Mouse (Mus musculus) thymus, postnatal 10 days (tissue): ENCODE data around the gene Foxm1.

ENCODE experiments used
- DNase-seq, 2 experiments: peaks; one replicate each; pipeline ENCODE4 v3.0.0; 2021; ENCODE audit warnings: low spot score in 2 of 2

Gene Foxm1

GRCm38 (mm10) chr6:128362381-128363006 is at the start of gene Foxm1, which contains the start of gene Rhno1:
TSS of gene Foxm1 (plus strand) at chr6:128362967.
TSS of gene Rhno1 (minus strand) at chr6:128362911.
- peak; percentile 77 to 83 for DNase-seq

DNA sequence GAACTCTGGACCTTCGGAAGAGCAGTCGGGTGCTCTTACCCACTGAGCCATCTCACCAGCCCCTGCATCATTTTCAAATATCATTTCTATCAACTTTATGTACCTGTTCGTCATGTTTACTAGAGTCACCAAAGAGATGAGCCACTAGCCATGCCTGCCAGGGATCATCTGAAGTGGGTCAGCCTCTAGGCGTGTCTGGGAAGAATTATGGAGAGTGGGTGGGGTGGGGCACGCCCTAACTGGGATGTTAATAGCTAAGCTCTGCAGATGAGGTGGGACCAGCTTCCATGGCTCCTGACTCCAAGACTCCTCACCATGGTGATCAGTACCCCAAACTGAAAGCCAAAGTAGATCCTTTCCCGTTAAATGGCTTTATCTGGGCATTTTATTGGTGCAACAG is 48.0 kb upstream of the Foxm1 start:
- no peak for DNase-seq

- DNase-seq = no peak
Observed at GRCm38 (mm10) chr6:128315597-128315996, 47.2 kb upstream of the Foxm1 start.

- peak in 1 of 2 experiments; percentile 31 for DNase-seq
Observed at GRCm38 (mm10) chr6:128318317-128318716, 44.5 kb upstream of the Foxm1 start.

GRCm38 (mm10) chr6:128334397-128335124 is 28.2 kb upstream of the Foxm1 start:
- DNase-seq = peak; percentile 42 to 68

GRCm38 (mm10) chr6:128337467-128337866 is 25.3 kb upstream of the Foxm1 start:
- no peak for DNase-seq

DNA sequence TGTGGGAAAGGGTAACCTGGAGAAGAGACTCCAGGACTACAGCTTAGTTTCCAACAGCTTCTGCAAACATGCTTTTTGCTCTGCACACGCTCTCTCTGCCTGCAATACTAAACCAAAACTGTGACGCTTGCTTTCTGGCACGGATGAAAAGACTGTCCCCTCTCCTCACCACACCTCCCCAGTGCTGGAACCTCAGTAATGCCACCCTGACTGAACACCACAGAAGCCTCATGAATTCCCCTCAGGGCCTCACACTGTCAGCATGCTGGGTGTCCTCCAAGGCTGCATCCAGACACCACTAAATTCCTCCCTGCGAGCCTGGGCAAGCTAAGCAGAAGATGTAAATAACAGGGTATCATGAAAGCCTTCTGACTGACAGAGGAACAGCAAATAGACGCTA is 23.9 kb upstream of the Foxm1 start:
- no peak for DNase-seq

DNA sequence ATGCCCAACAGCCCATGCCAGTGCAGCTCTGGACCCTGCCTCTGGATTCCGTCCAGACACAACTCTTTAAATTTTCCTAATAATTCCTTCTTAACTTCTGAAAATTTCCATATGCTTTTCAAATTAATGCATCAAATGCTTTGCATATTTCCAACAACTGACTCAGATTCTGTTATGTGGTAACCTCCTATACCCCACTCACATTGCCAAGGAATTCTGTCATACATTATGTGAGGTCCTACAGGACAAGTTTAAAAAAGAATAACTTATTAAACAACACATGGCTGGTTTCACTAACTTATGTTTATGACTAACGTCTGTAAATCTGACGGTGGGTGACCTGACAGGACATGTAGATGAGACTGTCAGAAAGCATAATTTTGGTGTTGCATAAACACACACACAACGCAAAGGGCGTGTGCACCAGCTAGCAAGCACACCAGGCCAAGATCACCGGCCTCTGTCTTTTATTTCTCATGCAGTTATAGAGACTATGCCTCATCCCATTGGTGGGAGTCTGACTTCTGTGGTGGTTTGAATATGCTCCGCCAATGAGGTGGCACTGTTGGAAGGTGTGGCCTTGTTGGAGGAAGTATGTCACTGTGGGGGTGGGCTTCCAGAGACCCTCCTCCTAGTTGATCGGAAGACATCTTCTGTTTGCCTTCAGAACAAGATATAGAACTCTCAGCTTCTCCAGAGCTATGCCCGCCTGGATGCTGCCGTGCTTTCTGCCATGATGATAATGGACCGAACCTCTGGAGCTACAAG is 20.6 kb upstream of the Foxm1 start:
- DNase-seq = no peak

DNA sequence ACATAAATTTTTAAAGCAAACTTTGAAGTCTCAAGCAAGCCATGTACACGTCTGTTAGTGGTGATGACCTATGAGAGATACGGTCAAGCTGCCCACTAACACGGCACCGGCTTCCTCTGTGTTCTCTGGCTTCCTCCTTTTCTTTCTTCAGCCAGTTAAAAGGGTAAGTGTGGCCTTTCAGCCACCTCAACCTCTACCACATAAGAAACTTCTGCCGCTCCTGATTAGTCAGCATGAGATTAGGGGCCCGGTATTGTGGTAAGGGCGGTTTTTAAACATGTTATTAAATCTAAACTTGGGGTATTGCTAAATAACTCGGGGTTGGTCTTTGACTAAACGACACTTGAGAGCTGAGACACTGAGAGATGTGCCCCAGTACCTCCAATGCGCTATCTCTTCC is 17.1 kb upstream of the Foxm1 start:
- DNase-seq = no peak

DNA sequence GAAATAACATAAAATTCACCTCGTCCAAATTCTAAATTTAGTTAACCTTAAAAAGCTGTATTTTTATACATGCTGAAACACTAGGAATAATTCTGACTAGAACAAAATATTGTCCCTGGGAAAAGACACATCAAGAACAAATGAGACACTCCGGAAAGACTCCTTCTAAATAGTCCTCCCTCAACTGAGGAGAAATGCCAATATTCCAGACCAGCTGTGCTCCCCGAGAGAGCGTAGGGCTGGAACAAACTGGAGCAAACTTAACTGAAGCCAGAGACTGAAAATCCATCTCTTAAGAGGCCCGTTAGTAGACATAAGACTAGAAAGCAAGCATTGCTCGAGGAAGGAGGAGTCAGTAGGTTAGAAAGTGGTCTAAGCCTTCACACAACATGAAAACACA is 16.0 kb upstream of the Foxm1 start:
- no peak for DNase-seq

DNA sequence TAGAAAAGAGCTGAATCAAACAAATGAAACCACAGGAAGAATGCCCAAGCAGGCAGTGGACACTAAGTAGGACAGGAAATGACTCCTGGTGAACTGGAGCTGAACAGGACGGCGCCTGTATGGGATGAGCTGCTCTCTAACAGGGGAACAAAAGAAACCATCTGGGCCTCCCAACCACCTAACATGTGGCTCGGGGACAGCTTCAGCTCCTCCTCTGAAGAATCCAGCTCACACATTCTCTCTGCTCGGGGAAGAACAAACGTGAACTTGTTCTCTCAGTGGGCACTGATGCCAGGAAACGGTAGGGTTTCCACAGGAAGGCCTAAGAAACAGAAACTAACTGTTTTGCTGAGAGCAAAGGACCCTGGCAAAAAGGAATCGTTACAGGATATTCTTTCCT is 13.1 kb upstream of the Foxm1 start:
- DNase-seq = no peak

GRCm38 (mm10) chr6:128354140-128354539 is 8.6 kb upstream of the Foxm1 start:
- DNase-seq = no peak

- peak in 1 of 2 experiments; percentile 16 for DNase-seq
Observed at GRCm38 (mm10) chr6:128355201-128355681, 7.5 kb upstream of the Foxm1 start.

DNA sequence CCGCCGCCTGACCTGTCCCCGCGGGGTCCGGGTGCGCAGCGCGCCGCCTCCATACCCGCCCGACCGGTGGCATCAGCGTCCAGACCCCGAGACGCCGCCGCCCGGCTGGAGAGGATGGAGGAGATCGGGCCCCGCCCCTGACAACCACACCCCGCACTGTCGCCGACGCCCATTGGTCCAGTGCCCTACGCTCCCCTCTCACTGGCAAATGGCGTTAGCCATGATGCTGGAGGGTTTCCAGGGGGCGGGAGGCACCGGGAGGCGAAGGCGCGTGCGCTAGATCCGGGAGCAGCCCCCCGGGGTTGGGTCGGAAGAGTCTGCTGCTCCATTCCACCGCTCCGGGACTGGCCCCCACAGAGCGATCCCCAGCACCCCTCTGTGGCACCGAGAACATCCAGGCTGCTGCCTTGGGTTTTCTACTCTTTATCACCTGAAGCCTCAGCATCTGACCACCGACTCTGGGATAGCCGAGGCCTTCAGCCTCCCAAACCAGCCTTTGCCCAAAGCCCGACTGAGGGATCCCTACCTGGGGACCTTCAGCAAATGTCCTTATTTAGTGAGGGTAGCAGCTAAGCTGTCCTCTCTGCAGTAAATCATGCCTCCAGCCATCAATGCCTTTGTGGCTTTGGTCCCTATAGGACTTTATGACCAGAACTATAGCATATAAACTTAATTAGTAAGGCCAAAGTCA is 6.9 kb upstream of the Foxm1 start, which contains the start of gene Tulp3:
TSS of gene Tulp3 (minus strand) at position 126 of the 691 bp plus-strand sequence.
- peak; percentile 83 for DNase-seq

DNA sequence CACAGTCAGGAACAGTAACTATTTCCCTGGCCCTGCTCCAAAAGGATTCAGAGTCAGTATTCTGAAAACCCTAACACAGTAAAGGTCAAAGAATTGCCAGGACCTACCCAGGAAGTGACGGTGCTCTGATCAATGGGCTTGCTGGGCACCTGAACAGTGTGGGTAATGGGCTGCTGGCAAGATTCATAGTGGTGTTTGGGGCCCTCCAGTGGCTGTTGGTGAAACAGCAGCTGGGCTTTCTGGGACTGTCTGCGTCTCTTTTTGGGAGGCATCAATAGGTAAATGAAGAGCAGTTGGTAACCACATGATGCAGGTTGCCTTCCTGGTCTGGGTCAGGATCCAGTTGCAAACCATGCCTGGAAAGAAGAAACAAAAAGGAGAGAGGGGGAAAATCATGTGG is 3.8 kb upstream of the Foxm1 start:
- DNase-seq = peak; percentile 48 to 71

- no peak for DNase-seq
Observed at GRCm38 (mm10) chr6:128361901-128362300, 866 bp upstream of the Foxm1 start.

DNA sequence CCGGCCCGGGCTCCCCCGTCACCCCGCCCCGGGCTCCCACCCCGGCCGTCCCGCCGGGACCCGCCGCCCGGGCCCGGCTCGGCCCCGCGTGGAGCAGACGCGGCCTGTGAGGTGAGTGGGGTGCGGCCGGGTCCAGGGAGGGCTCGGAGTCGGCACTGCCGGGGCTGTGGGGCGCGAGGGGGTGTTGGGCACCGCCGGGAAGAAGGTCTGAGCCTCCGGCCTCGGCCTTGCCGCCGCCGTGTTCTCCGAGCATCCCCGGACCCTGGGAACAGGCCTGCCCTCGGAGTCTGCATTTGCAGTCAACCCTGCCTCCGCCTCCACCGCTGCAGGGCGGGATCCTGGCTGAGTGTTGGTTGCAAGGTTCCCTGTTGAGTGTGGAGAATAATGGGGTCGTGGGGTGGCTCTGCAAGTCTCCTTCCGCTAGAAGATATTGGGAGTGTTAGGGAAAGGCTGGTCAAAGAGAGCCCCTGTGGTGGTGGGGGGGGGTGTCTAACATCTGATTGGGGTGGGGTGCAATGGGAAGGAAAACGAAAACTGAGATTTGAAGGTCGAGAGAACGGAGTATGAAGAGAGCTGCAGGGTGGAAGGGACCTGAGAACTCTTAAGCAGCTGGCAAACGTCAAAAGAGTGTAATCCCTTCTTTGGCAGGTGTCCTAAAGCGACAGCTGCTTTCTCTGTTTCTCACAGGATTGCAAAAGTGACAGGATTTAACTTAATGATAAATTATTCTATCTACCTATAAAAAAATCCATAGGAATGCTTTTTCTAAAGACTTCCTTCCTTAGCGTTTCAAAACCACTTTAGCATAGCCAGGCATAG is 449 bp downstream of the Foxm1 start:
- DNase-seq = no peak

DNA sequence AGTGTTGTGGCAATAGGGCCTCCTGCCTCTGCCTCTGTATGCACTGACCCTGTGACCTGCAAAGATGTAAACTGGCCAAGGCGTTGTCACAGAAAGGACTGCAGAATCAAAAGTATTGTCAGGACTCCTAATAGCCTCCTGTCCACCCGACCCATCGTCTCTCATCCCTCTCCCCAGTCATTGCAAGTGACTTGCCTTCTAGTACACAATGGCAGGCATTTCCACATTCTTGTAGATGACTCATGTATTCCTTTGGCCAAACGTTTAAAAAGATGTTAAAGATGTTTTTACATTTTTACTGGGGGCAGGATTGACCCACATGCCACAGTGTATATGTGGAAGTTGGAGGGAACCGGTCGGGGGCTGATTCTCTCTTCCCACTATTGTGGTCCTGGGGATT is 2.0 kb downstream of the Foxm1 start:
- DNase-seq = no peak

- no peak for DNase-seq
Observed at GRCm38 (mm10) chr6:128366466-128366865, 3.7 kb downstream of the Foxm1 start.

DNA sequence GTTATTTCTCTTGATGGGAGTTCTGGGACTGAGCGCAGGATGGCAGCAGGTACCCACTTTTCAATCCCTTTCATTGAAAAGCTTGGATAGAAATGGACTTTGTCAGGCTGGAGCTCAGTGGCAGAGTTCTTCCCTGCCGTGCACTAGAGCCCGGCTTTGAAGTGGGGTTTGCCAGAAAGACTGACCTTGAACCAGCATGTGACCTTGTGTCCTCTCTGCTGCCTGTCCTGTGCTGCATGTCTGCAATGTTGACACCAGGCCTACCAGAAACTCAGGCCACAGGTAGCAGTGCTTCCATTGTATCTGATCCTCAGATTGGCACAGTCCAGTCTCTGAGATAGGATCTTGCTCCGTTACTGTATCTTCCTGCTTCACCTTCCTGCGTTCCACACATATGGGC is 7.3 kb downstream of the Foxm1 start:
- no peak for DNase-seq

GRCm38 (mm10) chr6:128375192-128375591 is 12.4 kb downstream of the Foxm1 start, which contains the start of the genes Tex52 and Gm44596:
TSS of gene Tex52 (plus strand) at chr6:128375456.
TSS of gene Gm44596 (plus strand) at chr6:128375503.
- no peak for DNase-seq
